23 mouse cellular contexts compared by ENCODE assay signal in the genomic region with DNA sequence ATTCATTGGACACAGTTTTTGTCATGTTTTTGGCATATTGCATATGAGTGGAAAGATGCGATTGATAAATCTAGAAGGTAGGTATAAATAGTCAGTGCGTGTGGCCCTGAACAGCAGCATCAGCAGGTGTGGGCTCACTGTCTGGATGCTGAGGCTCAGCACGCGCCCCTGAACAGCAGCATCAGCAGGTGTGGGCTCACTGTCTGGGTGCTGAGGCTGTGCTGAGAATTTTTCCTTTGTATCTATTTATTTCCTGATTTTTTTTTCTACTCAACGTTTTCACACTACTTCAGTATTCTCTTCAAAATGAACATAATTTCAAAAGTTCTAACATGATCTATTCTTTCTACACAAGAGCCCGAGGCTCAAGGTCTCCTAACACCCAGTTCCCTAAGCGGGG.
DNase-seq lines count a peak whose midpoint lies in the region; ATAC-seq and TF ChIP-seq lines count a peak whose summit lies in the region.
"Had no signal": no experiment of that assay in that cellular context is flagged by ENCODE, and none has a peak within 500 bp of the region (broad histone marks: within the 10 kb centered on the region; RNA-seq: fewer than 3 reads in every experiment).

No protein-coding gene starts in this region.

- H3K27ac ChIP-seq in forebrain, embryonic 10.5 days, result 0 out of 2 replicates have a peak overlapping the region, but pooled peaks have one; percentile 31
- H3K27ac ChIP-seq in forebrain, embryonic 14.5 days (ENCODE audit: low read depth, low read length), result no peak overlapping the region
- peak overlapping the region; percentile 77 for H3K27ac ChIP-seq in spleen, adult 2 months (ENCODE audit: insufficient read depth, low read length)
- H3K27ac ChIP-seq in liver, postnatal 0 days (ENCODE audit: low read depth), result peak overlapping the region; percentile 61
- H3K27ac ChIP-seq: embryonic facial prominence, embryonic 12.5 days; forebrain, embryonic 15.5 days; heart, embryonic 10.5 days; hindbrain, embryonic 12.5 days; kidney, embryonic 15.5 days; left cerebral cortex, adult 2 months; limb, embryonic 15.5 days; lung, embryonic 15.5 days; neural tube, embryonic 15.5 days had no signal

- no peak for DNase-seq in forebrain, embryonic 10.5 days (ENCODE audit: extremely low spot score, low spot score)
- no peak for DNase-seq in forebrain, embryonic 14.5 days (ENCODE audit: low spot score)
- DNase-seq in spleen, adult 2 months (ENCODE audit: low read depth in 1 of 2, low spot score in 2 of 2), result no peak
- DNase-seq in spleen, postnatal 10 days (ENCODE audit: low spot score in 2 of 2), result no peak
- no peak for DNase-seq in liver, postnatal 0 days
- no peak for DNase-seq in left cerebral cortex, postnatal 4 days
- no peak for DNase-seq in right cerebral cortex, postnatal 36 days (ENCODE audit: low spot score in 2 of 2)
- DNase-seq in kidney, adult 8-10 months, result no peak
- DNase-seq: cerebellum, adult 11-12 months; cerebellum, postnatal 14 days; gastrocnemius, postnatal 10 days; right cerebral cortex, adult 18-20 months had no signal

- H3K4me1 ChIP-seq in forebrain, embryonic 10.5 days, result peaks cover 11% of the 10 kb centered on the region
- no peaks in the 10 kb centered on the region for H3K4me1 ChIP-seq in forebrain, embryonic 14.5 days (ENCODE audit: control insufficient read depth, insufficient read depth, low read length)
- peaks cover 6% of the 10 kb centered on the region; the same call in 1 of the 2 replicates for H3K4me1 ChIP-seq in spleen, adult 2 months (ENCODE audit: control insufficient read depth, insufficient read depth, insufficient read length)
- H3K4me1 ChIP-seq in liver, postnatal 0 days (ENCODE audit: insufficient read depth), result peaks cover 3% of the 10 kb centered on the region; the same call in 1 of the 2 replicates
- H3K4me1 ChIP-seq: embryonic facial prominence, embryonic 12.5 days; forebrain, embryonic 15.5 days; heart, embryonic 10.5 days; hindbrain, embryonic 12.5 days; kidney, embryonic 15.5 days; limb, embryonic 15.5 days; lung, embryonic 15.5 days; neural tube, embryonic 15.5 days had no signal

- TF ChIP-seq POLR2A in spleen, adult 2 months (IDR thresholded peaks at IDR 0.05; ENCODE audit: low read depth, low read length), result no peak

- no peak for TF ChIP-seq CTCF in spleen, adult 2 months (IDR thresholded peaks at IDR 0.05; ENCODE audit: extremely low read depth, insufficient read depth, insufficient read length, insufficient replicate concordance)
- no peak for TF ChIP-seq CTCF in liver, postnatal 0 days (IDR thresholded peaks at IDR 0.05; ENCODE audit: low read depth)

- intact Hi-C loops in left cerebral cortex, postnatal 4 days (cut with DNase I), result no loop called here

- TF ChIP-seq EP300 in liver, postnatal 0 days (IDR thresholded peaks at IDR 0.05; ENCODE audit: low read depth), result no peak

- peaks cover 8% of the 10 kb centered on the region for H3K36me3 ChIP-seq in forebrain, embryonic 10.5 days (replicated peaks)
- H3K36me3 ChIP-seq in forebrain, embryonic 14.5 days (ENCODE audit: control insufficient read depth, insufficient read depth, low read length), result peaks cover 14% of the 10 kb centered on the region
- no peaks in the 10 kb centered on the region for H3K36me3 ChIP-seq in spleen, adult 2 months (ENCODE audit: control insufficient read depth, insufficient read depth, low read length)
- H3K36me3 ChIP-seq in liver, postnatal 0 days (replicated peaks; ENCODE audit: insufficient read depth, low read length), result no peaks in the 10 kb centered on the region
- H3K36me3 ChIP-seq: embryonic facial prominence, embryonic 12.5 days; heart, embryonic 10.5 days; hindbrain, embryonic 12.5 days; kidney, embryonic 15.5 days; limb, embryonic 15.5 days; lung, embryonic 15.5 days had no signal

- H3K4me3 ChIP-seq in forebrain, embryonic 10.5 days, result no peak overlapping the region
- H3K4me3 ChIP-seq in forebrain, embryonic 14.5 days (ENCODE audit: low read depth, low read length), result no peak overlapping the region
- H3K4me3 ChIP-seq in spleen, adult 2 months (ENCODE audit: extremely low read depth, insufficient read depth, insufficient read length), result no peak overlapping the region; the same call in 1 of the 2 replicates
- no peak overlapping the region for H3K4me3 ChIP-seq in liver, postnatal 0 days (ENCODE audit: low read depth, low read length)
- H3K4me3 ChIP-seq: embryonic facial prominence, embryonic 12.5 days; forebrain, embryonic 15.5 days; heart, embryonic 10.5 days; hindbrain, embryonic 12.5 days; kidney, embryonic 15.5 days; left cerebral cortex, adult 2 months; limb, embryonic 15.5 days; lung, embryonic 15.5 days; neural tube, embryonic 15.5 days had no signal

- H3K9me3 ChIP-seq in forebrain, embryonic 10.5 days, result no peaks in the 10 kb centered on the region
- H3K9me3 ChIP-seq in forebrain, embryonic 14.5 days (replicated peaks; ENCODE audit: control insufficient read depth, low read length), result no peaks in the 10 kb centered on the region
- H3K9me3 ChIP-seq in liver, postnatal 0 days (ENCODE audit: low read length), result no peaks in the 10 kb centered on the region
- H3K9me3 ChIP-seq: embryonic facial prominence, embryonic 12.5 days; forebrain, embryonic 15.5 days; heart, embryonic 10.5 days; hindbrain, embryonic 12.5 days; kidney, embryonic 15.5 days; limb, embryonic 15.5 days; lung, embryonic 15.5 days; neural tube, embryonic 15.5 days had no signal

- no peak for ATAC-seq in forebrain, embryonic 14.5 days
- ATAC-seq in liver, postnatal 0 days, result no peak
- ATAC-seq: forebrain, embryonic 15.5 days; intestine, postnatal 0 days had no signal

- no peak overlapping the region for H3K4me2 ChIP-seq in forebrain, embryonic 14.5 days (ENCODE audit: low read length)
- peak overlapping the region; percentile 40; the same call in 1 of the 2 replicates for H3K4me2 ChIP-seq in liver, postnatal 0 days (ENCODE audit: low read depth, low read length)
- H3K4me2 ChIP-seq: embryonic facial prominence, embryonic 12.5 days; forebrain, embryonic 15.5 days; hindbrain, embryonic 12.5 days; kidney, embryonic 15.5 days; limb, embryonic 15.5 days; lung, embryonic 15.5 days; midbrain, embryonic 11.5 days; neural tube, embryonic 15.5 days had no signal

- H3K27me3 ChIP-seq in forebrain, embryonic 10.5 days (ENCODE audit: poor library complexity, severe bottlenecking), result peaks cover 17% of the 10 kb centered on the region; the same call in 1 of the 2 replicates
- H3K27me3 ChIP-seq in forebrain, embryonic 14.5 days (replicated peaks; ENCODE audit: control insufficient read depth, insufficient read depth, low read length), result peaks cover 3% of the 10 kb centered on the region; the same call in 1 of the 2 replicates
- no peaks in the 10 kb centered on the region for H3K27me3 ChIP-seq in spleen, adult 2 months (ENCODE audit: control insufficient read depth, insufficient read depth, low read length)
- no peaks in the 10 kb centered on the region for H3K27me3 ChIP-seq in liver, postnatal 0 days (ENCODE audit: insufficient read depth, low read length)
- H3K27me3 ChIP-seq: embryonic facial prominence, embryonic 12.5 days; forebrain, embryonic 15.5 days; hindbrain, embryonic 12.5 days; kidney, embryonic 15.5 days; limb, embryonic 15.5 days; lung, embryonic 15.5 days; neural tube, embryonic 15.5 days had no signal

- no peak overlapping the region for H3K9ac ChIP-seq in forebrain, embryonic 14.5 days (ENCODE audit: low read length)
- no peak overlapping the region for H3K9ac ChIP-seq in liver, postnatal 0 days (replicated peaks)
- H3K9ac ChIP-seq: embryonic facial prominence, embryonic 12.5 days; forebrain, embryonic 15.5 days; hindbrain, embryonic 12.5 days; kidney, embryonic 15.5 days; limb, embryonic 15.5 days; lung, embryonic 15.5 days; neural tube, embryonic 15.5 days had no signal

- WGBS in forebrain, embryonic 10.5 days, result 93% methylated on average over 7 of the region's 7 CpGs
- 90% methylated on average over 7 of the region's 7 CpGs for WGBS in forebrain, embryonic 14.5 days
- 21% methylated on average over 7 of the region's 7 CpGs for WGBS in spleen, adult 2 months
- 59% methylated on average over 7 of the region's 7 CpGs for WGBS in liver, postnatal 0 days (ENCODE audit: insufficient replicate concordance)
